Mouse (Mus musculus): ENCODE data around the gene Dbr1.
"Not testable (repeated sequence)": the region's sequence is repeated elsewhere in the genome, so short reads cannot be mapped to it uniquely, and the experiment has no call there.

The Dbr1 gene

DNA sequence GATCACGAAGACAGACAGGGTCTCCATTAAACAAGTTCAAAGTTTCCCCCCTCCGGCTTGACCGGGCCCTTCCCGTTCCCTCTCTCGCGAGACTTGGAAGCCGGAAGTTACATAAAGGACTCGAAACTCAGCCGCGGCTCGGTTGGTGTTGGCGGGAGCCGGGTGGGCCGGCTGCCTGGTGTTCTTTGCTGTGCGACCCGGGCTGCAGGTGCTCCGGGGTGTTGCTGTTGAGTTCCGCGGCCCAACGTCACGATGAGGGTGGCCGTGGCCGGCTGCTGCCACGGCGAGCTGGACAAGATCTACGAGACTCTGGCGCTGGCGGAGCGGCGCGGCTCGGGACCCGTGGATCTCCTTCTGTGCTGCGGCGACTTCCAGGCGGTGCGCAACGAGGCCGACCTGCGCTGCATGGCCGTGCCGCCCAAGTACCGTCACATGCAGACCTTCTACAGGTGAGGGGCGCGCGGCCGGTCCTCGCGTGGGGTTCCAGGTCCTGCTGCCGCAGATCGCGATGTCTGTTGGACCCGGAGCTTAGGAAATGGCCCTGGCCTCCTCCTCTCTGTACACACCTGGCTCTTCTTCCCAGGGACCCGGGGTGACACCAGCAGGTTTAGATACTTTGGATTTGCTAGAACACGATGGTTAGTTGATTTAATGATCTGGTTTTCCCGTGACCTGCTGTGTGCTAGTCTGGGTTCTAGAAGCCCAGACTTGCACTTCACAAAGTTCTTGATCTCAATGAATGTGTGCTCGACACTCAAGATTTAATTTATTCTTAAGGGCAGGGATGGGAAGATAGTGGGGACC, at the start of gene Dbr1:
Dbr1 (plus strand) TSS at position 123 of the 804 bp plus-strand sequence.
- DNase-seq (ENCODE audit: low read depth) = peak; percentile 97

DNA sequence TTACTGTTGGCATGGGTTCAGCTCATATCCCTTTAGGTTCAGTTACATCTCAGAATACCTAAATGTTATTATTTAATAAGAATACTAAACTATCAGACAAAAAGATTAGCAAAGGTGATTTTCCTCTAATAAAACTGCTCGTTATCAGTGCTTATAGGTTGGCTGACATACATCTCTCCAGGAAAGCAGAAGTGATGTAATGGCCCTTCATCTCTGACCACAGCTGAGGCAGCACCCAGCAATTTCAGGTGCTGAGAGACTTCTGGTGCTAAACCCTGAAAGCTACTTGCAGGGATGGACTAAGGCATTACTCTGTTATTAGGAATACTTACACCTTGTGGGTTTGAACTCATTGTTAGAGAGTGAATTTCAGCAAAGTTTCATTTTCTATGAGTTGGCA, 43.7 kb upstream of the Dbr1 start:
- no peak for DNase-seq (ENCODE audit: low read depth)

DNA sequence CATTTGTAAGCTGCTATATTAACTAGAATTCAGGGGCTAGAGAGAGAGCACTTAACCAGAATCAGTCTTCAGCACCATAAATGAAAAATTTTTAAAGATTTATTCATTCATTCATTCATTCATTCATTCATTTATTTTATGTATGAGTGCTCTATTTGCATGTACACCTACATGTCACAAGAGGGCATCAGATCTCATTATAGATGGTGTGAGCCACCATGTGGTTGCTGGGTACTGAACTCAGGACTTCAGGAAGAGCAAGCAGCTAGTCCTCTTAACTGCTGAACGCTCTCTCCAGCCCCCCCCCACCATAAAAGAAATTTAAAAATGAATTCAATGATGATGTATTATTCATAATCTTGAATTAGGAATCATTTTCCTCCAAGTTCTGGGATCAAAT, 29.3 kb upstream of the Dbr1 start:
- DNase-seq (ENCODE audit: low read depth) = peak; percentile 28

DNA sequence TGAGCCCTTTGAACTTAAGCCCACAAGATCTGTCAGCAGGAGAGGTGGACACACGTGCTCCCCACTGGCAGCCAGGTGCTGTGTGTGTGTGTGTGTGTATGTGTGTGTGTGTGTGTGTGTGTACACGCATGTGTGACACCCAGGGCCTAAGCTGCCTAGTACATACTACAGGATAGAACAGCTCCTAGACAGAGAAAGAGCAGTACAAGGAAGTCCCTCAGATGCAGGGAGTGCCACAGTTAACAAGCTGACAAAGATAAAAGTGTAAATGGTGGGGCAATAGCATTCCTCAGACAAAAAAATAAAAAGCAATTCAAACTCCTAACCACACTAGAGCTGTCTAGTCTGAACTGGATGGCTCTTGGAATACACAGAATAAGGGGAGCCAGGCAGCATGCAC, 23.5 kb upstream of the Dbr1 start:
- DNase-seq (ENCODE audit: low read depth) = no peak

DNA sequence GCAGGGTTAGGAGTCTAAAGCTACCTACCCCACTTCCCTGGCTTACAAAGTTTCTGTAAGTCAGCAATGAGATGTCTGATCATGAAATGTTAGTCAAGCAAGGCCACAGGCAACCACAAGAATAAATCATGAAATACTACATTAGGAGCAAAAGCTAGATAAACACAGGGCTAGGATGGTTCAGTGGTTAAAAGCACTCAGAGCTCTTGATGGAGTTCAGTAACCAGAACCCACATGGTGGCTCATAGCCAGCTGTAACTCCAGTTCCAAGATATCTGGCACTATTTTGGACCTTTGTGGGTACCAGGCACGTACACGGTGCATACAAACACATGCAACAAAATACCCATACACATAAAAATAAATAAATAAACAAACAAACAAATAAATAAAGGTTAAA, 22.6 kb upstream of the Dbr1 start:
- no peak for DNase-seq (ENCODE audit: low read depth)

DNA sequence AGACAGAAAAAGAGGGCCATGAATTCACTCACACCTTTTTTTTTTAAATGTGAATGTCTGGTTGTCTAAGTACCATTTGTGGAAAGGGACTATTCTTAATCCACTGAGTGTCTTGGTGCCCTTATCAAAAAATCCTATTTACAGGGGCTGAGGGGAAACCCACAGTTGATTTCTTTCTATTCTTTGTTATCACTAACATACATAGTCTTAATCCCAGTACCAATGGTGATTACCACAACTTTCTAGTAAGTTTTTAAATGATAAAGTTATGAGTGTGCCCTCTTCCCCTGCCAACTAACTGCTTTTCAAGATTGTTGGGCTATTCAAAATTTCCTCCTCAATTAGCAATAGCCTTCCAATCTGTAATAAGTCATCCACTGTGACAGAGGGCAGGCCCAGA, 21.5 kb upstream of the Dbr1 start:
- no peak for DNase-seq (ENCODE audit: low read depth)

DNA sequence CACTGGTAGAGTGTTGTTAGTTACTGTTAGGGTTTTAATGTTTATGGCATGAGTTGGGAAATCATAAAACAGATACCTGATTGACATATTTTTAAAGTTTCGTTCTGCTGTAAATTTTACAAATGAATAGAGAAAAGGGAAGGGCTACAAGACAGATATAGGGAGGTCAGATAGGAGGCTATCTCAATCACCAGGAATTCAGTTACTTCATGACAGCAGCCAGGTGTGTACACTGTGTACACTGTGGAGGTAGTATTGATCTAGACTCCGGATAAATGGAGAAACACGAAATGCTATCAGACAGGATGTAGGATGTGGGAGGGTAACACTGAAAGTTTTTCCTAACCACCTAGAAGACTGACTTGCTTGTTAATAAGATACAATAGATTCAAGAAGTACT, 20.3 kb upstream of the Dbr1 start:
- no peak for DNase-seq (ENCODE audit: low read depth)

DNA sequence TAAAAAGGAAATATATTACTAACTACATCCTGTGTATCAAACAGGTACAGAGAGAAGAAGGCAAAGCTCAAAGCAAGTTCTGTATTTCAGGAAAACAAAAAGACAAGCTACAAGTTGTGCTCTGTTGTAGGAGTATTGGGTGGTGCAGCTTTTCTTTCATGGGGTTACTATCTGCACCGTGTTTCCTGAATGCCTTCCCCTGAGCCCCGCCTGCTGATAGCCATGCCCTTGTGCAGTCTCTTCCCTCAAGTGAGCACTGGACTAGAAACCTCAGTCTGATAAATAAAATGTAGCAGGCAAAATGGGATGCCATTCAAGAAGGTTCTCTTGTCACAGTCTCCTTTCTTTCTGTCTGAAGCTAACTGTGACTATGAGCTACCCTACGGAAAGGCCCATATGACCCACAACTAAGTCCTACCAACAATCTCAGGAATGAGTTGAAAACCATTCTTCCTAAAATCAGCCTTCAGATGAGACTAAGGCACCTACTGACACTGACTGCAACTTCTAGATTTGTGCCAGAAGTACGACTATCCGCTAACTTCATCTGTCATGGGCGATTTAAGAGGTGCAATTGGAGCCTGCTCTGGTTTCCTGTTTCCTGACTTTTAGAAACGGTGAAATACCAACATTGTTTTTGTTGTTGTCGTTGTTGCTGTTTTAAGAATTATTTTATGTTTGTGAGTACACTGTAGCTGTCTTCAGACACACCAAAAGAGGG, 17.9 kb upstream of the Dbr1 start:
- DNase-seq (ENCODE audit: low read depth) = peak; percentile 26

DNA sequence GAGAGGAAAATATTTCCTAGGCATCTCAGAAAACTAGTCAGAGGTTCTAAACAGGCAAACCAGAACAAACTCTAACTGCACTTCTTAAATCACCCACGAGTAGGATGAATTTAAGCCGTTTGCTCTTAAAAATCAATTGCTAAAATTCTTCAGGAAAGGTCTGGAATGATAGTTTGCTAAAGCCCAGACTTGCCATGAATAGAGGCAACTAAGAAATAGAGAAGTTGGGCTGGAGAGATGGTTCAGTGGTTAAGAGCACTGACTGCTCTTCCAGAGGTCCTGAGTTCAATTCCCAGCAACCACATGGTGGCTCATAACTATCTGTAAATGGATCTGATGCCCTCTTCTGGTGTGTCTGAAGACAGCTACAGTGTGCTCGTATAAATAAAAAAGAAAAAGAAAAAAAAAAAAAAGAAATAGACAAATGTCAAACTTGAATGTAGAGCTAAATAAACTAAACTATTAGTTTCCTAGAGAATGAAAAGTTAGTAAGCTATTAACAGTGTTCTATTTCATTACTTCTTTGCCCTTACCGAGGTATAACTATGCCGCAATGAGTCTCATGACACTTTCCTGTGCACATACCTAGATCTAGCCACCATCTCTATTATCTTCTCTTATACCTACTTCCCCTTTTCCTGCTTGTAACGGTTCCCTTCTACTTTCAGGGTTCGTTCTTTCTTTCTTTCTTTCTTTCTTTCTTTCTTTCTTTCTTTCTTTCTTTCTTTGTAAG, 16.6 kb upstream of the Dbr1 start:
- no peak for DNase-seq (ENCODE audit: low read depth)

DNA sequence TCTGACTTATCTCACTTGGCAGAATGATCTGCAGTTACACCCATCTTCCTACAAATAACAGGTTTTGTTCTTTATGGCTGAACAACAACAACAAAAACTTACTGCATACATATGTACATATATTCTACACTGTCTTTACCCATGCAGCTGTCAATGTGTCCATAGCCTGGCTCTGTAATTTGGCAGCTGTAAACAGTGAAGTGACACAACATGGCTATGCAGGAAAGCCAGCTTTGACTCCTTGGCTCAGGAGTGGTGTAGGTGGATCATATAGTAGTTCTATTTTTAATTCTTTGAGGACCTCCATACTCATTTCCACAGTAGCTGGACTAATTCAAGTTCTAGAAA, 16.1 kb upstream of the Dbr1 start:
- DNase-seq (ENCODE audit: low read depth) = peak; percentile 16

DNA sequence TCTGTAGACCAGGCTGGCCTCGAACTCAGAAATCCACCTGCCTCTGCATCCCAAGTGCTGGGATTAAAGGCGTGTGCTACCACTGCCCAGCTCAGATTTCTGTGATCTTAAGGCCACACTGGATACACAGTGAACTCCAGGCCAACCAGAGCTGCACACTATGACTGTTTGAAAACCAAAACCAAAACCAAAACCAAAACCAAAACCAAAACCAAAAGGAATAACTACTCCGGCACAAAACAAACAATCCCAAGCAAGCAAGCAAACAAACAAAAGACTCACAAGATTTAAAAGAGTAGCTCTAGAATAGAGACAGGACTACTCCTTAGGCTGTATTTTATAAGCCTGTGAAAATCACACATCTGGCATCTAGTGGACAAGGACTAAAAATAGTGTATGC, 15.2 kb upstream of the Dbr1 start:
- DNase-seq (ENCODE audit: low read depth) = peak; percentile 75

DNA sequence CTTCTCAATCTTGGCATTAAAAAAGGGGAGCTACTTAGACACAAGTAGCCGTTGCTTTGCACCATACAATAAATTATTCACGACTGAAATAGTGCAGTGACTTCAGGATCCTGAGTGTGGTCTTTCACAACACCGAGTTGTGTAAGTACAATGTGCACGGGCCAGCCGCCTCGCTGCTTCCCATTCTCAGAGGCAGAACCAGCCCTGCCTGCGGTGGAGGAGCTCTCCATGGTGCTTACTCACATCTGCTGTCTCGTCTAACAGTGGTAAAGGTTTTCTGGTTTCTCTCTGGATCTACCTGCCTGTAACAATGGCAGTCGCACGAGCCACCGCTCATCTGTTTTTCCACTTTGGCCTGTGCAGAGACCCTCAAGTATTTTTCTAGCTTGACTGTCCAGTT, 11.9 kb upstream of the Dbr1 start:
- DNase-seq (ENCODE audit: low read depth) = peak; percentile 74

DNA sequence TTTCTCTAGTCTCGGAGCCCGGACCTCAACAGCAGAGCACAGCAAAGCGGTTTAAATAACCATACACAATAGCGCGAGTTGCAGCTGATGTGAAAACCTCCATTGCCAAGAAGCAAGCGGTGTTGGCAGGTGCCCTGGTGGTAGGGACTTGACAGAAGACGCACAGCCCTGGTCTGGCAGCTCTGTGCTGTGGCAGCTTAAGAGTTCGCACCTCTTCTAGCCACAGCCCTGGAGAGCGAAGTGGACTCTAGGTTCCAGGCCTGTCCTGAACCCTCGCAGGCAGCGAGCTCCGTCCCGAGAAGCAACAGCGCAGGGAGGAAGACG, 7.6 kb upstream of the Dbr1 start:
- no peak for DNase-seq (ENCODE audit: low read depth)

DNA sequence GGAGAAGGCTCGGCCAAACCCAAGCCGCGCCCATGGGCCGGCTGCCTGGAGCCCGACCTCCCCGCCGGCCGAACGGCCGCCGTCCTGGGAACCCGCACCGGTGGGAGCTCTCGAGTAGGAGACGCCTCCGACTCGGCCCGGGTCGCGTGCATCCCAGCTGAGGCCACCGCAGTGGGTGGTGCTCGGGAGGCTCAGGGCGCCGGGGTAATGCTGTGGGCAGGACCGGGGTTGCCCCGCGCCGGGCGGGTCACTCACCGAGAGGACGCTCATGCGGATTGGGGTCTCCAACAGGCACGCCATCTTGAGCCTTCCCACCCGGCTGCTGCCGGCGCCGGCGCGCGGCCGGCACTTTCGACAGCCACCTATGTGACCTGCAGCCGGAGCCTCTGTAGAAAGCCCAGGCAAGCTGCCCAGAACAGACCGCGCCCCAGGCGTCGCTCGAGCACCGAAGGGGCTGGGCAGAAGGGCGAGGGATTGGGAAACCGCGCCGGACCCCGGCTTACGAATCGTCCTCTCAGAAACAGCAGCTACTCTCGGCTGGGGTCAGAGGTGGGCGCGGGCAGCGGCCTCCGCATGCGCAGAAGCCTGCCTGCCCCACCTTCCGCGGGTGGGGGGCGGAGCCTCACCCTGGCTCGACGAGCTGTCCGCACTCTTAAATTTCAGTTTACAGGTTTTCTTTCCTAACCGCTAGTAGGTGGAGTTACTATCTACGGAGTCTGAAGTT, 7.1 kb upstream of the Dbr1 start, which contains the start of gene Armc8:
Armc8 (minus strand) TSS at position 553 of the 724 bp plus-strand sequence.
- DNase-seq (ENCODE audit: low read depth) = peak; percentile 94

DNA sequence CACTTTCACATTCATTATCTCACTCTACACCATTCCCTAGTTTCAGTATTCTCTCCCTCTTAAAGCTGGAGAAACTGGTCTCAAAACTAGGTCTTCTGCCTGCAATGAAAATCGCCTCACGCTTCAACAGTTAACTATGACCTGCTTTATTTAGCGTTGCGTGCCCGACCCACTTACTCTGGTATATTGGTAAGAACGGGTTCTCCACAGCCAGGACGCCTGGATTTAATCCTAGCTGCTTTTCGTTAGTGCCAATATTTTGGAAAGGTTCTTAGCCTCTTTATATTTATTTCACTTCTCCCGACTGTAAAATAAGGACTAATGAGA, 6.6 kb upstream of the Dbr1 start:
- no peak for DNase-seq (ENCODE audit: low read depth)

DNA sequence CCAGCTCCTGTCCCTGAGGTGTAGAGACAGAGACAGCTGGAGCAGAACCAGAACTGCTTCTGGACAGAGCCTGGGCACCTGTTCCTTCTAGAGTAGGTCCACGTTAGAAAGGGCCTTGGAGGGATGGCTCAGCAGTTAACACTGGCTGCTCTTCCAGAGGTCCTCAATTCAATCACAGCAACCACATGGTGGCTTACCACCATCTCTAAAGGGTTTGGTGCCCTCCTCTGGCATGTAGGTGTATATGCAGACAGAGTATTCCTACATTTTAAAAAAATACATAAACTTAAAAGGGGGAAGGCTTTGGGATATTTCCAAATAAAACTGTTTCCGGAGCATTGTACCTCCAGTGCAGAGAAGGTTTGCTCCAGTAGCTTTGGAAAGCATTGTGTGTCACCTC, 5.1 kb downstream of the Dbr1 start:
- peak; percentile 79 for DNase-seq (ENCODE audit: low read depth)

DNA sequence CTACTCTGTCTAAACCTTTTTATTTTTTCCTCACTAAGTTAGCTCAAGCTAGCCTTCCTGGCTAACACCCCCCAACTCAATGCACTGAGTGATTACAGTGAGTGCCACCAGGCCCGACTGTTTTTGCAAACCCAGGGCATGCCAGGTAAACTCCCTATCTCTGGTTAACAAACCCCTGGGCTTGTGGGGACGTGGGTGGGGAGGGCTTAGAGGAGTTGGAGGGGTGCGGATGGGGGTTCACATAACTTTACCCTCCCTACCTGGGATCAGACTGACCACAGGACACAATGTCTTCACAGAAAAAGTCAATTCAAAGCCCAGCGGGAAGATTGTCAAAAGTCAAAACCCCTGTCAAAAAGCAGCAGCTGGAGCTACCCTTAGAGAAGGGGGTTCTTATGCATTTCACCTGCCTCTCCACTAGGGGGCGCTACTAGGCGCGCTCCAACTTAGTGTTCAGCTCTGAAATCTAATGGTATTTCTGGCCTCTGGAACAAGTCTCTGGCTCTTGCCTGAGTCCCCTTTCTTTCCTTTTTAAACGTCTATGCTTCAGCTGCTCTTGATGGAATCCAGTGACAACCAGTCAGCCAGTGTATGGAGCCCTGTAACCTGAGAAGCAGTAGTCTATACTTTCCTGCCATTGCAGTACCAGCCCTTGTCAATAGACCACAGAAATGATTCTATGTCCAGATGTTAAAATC, 12.1 kb downstream of the Dbr1 start:
- DNase-seq (ENCODE audit: low read depth) = peak; percentile 66

DNA sequence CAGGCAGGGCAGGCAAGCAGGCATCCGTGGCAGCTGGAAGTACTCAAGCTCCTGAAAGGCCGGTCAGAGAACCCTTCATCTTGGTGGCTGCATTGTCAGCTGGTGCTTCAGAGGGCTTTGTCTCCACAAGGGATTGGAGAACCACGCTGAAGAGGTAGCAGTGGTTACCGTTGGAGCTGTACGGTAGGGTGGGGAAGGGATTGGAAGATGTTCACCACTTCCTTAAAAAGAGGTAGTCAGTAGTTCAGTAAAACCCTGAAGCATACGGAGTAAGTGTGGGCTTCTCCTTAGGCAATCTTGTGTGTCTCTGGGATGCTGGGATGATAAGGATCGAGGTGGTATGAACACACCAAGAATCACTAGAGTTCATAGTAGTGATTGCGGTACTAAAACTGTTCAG, 15.5 kb downstream of the Dbr1 start:
- DNase-seq (ENCODE audit: low read depth) = no peak

DNA sequence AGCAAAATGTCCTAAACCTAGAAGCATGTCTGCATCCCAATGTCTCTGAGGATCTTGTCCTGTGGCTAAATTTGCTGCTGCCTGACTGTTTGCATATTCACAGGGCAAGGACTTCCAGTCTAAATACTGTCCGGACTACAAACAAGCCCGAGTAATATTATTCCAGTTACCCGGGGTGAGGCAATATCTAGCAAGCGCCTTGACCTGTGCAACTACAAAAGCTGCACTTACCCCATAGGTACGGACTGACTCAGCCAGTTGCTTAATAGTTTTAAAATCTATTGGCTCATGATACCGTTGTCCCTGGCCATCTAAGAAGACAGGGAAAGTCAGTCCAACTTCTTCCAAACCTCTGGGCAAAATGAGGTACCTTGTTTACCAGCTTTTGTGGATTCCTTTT, 23.5 kb downstream of the Dbr1 start:
- not testable (repeated sequence) for DNase-seq (ENCODE audit: low read depth)

DNA sequence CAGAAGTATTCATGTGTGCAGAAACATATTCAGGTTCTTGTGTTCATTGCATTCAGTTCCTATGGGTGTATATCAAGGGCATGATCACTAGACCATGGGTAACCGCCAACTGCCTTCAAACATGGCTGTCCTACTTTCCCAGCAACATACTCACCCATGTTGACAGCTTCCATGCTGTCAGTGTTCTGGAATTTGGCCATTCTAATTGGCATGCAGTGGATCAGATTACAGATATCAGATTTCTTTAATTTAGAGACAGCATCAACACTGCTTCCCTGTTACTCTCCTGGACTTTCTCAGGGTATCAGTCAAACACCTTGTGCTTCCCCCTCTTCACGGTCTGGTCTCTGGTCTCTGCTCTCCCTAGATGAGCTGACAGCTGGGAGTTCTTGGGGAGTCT, 28.0 kb downstream of the Dbr1 start:
- DNase-seq (ENCODE audit: low read depth) = no peak

DNA sequence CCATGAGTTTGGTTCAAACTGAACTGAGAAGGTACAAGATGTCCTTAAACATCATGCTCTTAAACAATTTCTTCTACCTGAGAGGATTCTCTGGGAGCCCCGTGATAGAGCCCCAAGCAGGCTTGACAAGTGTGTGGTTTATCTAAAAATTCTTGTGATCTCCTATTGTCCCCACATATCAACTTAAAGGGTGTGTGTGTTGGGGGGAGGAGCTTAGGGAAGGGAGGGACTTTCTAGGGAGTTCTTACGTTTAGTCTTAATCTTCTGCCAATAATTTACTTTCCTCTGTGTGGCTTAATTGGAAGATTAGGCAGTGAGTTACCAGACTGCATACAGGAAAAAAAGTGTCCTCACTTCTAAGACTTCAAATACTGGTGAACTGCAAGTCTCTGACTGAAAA, 36.6 kb downstream of the Dbr1 start, which contains the start of gene A4gnt:
A4gnt (plus strand) TSS at position 301 of the 400 bp plus-strand sequence.
- DNase-seq (ENCODE audit: low read depth) = no peak

DNA sequence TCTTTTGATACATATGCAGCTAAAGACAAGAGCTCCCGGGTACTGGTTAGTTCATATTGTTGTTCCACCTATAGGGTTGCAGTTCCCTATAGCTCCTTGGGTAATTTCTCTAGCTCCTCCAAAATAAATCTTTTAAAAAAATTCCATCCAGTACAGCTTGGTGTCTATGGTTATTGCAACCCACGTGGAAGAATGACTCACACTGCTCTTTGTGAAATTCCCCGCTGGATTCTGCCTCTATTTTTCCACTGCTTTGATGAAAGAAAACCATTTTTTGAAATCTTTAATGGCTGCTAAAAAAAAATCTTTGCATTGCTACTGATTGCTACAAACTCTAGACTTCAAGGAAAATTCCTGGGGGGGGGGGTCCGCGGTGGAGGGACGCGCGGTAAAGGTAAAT, 44.1 kb downstream of the Dbr1 start:
- DNase-seq (ENCODE audit: low read depth) = no peak

Measured in induced T-regulatory cell, adult 2 months (primary cell).